Mouse (Mus musculus): Measurements from ENCODE around the gene Trp53rkb. TPM values are rescaled to one million over a fixed set of nuclear protein-coding genes. Genes with fewer than 3 reads are reported as not detected.
A peak's percentile ranks its signal among the peaks of the same experiment; 100 is the strongest.

Gene Trp53rkb
- total RNA-seq, 2 experiments from 2014 or later: 1.5 to 4.5 TPM

DNA sequence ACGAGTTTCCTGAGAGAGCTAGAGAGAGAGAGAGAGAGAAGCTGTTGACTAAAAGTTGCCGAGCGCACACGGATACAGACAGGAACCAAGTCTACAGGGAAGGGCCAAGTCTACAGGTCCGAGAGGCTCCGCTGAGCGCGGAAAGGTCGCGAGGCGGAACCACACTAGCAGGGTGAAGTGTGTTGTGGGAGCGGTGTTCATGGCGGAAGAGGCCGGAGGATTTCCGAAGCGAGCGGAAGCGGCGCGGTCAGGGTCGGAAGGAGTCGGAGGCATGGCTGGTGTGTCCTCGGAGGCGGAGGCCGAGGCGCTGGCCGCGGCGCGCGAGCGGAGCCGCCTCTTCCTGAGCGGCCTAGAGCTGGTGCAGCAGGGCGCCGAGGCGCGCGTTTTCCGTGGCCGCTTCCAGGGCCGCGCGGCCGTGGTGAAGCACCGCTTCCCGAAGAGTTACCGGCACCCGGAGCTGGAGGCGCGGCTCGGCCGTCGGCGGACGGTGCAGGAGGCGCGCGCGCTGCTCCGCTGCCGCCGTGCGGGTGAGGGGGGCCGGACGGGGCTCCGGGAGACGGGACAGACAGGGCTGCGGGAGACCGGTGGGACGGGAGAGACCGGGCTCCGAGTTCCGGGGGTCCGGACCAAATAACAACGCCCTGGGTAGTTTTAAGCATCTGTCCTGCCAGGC is 1.3 kb downstream of the Trp53rkb start:
- ATAC-seq (ENCODE audit: poor library complexity, severe bottlenecking): peak; percentile 100

GRCm38 (mm10) chr2:166799615-166800472 is 7.5 kb downstream of the Trp53rkb start:
- ATAC-seq (ENCODE audit: poor library complexity, severe bottlenecking): peak; percentile 28; the same call in 1 of the 2 replicates

- 0 out of 2 replicates have a peak, but pooled peaks have one; percentile 29 for ATAC-seq (ENCODE audit: poor library complexity, severe bottlenecking)
Measured at GRCm38 (mm10) chr2:166800473-166800857, 8.1 kb downstream of the Trp53rkb start.

DNA sequence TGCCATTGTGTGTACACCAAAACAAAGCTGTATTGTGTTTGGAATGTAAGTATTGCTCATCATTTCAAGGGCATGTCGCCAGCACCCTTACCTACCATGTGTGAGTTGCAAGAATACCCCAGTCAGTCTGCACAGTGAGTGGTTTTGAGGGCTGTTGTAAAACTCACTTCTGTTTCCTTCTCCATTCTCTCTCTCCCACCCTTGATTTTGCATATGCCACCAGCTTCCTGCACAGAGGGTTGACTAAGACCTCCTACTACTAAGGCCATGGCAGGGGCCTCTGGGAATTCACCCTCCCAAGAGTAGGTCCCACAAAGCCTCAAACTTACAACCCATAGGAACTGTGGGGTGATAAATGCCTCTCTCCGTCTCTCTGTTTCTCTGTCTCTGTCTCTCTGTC is 9.1 kb downstream of the Trp53rkb start:
- ATAC-seq (ENCODE audit: poor library complexity, severe bottlenecking): no peak; the same call in 1 of the 2 replicates

- no peak for ATAC-seq (ENCODE audit: poor library complexity, severe bottlenecking)
Measured at GRCm38 (mm10) chr2:166803298-166803697, 11.0 kb downstream of the Trp53rkb start.

DNA sequence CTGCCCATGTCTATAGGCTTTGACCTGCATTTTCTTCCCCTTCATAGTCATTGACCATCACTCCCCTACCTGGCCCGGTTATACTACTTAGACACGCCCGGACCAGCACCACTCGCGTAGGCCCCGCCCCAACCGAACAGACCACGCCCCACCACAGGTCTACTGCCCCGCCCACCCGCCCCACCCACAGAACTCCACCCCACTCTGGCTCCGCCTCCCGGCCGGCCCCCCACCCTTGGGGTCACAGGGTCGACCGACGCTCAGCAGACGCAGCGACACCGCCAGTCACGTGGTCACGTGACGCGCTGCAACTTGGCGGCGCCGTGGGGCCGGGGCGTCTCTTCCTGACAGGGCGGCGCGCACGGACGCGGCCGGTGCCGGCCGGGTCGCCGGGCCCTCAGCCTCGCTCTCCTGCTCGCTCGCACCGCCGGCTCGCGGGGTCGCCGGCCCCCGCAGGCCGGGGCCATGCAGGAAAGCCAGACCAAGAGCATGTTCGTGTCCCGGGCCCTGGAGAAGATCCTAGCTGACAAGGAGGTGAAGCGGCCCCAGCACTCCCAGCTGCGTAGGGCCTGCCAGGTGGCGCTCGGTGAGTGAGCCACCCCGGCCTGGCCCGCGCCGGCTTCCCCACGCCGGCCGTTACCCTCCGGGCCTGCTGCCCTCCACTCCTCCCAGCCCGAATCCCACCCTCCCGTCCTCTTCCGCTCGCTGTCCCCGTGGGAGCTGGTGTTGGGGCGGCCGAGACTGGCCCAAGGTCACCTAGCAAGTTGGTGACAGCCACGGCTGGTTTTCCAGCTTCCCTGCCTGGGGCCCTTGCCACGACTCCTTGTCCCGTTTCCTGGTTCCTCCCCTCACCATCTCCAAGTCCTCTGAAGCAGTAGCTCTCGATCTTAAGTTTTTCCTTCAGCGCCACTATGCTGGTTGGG is 13.2 kb downstream of the Trp53rkb start, which contains the start of gene Arfgef2:
Arfgef2 (plus strand) TSS at position 339 of the 923 bp plus-strand sequence.
- ATAC-seq (ENCODE audit: poor library complexity, severe bottlenecking): peak; percentile 92

GRCm38 (mm10) chr2:166806173-166806705 is 13.9 kb downstream of the Trp53rkb start:
- ATAC-seq (ENCODE audit: poor library complexity, severe bottlenecking): peak; percentile 5

DNA sequence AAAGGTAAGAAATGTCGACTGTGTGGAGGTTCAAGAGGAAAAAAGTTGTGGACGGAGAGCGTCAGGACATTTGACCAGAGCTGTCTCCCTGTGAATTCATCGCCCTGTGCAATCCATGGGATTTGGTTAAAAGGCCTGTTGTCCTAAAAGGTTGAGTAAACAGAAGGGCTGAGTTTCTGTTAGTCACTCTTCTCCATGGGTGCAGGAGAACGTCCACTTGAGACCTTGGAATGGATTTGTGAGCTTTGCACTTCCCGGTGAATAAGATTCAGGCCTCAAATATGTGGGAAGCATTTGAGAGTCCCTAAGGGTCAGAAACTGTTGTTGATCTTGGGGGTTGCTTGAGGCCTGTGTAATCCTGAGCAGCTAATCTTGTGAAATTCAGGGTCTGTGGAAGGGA is 14.5 kb downstream of the Trp53rkb start:
- no peak for ATAC-seq (ENCODE audit: poor library complexity, severe bottlenecking)

DNA sequence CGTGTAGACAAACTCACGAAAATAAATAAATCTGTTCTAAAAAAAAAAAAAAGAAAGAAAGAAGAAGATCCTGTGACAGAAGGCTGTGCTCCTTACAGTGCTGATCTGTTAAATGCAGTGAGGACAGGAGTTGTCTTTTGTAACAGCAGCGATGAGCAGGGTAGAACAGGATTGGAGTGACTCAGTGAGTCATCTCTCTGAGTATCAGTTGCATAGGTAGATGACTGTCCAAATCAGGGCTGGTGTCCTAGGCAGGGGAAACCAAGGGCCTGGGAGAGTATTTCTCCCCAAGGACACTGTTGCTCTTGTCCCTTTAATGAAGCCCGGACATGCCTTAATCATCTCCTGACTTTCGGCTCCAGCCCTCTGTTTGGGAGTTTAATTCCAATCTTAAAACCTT is 17.2 kb downstream of the Trp53rkb start:
- no peak for ATAC-seq (ENCODE audit: poor library complexity, severe bottlenecking)

- no peak for ATAC-seq (ENCODE audit: poor library complexity, severe bottlenecking)
Measured at GRCm38 (mm10) chr2:166810821-166811220, 18.5 kb downstream of the Trp53rkb start.

DNA sequence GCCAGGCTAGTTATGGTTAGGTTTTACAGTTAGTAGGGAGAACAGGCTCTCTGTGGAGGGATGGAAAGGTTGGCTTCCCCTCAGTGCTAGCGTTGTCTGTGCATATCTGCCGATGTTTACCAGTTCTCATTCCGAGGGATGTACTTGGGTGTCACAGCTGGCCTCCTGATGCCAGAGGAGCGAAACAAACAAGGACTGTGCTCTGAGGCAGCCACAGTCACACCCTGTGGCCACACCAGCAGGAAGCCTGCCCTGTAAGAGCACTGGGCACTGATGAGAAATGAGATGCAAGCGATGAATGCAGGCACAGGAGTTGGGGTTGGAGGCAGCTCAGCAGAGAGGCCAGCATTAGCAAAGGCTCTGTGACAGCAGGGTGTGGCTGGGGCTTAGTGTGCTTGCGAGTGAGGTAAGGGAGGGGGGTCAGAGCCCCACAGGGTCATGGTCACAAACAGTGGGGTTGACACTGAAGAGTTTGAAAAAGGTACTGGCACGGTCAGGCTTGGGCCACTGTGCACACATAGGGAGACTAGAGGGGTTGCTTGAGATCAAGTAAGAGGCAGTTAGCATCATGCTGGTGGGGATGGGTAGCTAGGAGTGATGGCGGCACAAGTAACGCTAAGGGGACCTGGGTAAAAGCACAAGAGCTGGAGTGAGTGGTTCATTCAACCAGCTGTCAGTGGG is 26.3 kb downstream of the Trp53rkb start:
- no peak for ATAC-seq (ENCODE audit: poor library complexity, severe bottlenecking)

DNA sequence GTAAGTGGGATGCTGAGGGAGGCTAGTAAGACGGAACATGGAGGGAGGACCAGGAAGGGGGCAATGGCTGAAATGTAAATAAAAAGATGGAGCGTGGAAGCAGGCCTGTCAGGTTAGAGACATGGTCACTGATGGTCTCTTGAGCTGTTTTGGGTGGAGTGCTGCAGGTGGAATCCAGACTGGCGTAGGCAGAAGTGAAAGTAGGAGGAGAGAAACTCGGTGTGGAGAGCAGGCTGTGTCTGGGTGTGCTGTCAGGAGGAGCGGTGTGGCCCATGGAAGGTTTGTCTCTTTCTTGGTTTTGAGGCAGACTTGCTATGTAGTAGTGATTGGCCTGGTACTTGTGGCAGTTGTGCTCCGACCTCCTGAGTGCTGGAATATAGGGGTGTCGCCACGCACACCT is 27.5 kb downstream of the Trp53rkb start:
- ATAC-seq (ENCODE audit: poor library complexity, severe bottlenecking): no peak; the same call in 1 of the 2 replicates

DNA sequence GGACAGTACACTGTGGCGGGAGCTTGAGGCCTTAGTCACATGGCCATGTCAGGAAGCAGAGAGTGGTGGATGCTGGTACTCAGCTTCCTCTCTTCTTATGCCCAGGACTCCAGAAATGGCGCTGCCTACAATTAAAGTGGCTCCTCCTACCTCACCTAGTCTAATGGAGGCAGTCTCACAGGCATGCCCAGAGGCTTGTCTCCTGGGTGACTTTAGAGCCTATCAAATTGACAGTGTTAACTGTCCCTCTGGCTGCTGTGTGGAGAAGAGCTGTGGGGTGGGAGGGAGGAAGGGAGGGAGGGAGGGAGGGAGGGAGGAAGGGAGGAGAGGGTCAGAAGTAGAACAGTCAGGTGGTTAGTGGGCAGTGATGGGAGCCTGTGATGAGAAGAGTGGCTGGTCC is 28.5 kb downstream of the Trp53rkb start:
- peak; percentile 31; the same call in 1 of the 2 replicates for ATAC-seq (ENCODE audit: poor library complexity, severe bottlenecking)

DNA sequence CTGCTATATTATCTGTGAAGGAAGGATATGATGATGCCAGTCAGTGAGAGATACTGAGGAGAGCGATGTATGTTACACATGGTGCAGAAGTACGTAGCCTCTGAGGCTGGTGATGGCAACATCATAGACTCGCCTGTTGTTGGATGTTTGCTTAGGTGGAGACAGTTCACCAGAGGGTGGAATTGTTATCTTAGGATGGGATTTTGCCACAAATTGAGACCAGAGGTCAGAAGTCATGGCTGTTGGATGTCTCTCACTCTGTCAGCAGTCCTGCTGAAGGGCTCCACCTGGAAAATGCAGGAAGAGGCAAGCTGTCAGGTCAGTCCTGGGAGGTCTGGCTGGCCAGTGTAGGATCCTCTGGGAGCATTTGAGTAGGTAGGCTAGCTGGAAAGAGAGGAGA is 29.1 kb downstream of the Trp53rkb start:
- peak; percentile 28; the same call in 1 of the 2 replicates for ATAC-seq (ENCODE audit: poor library complexity, severe bottlenecking)

GRCm38 (mm10) chr2:166822119-166822826 is 29.9 kb downstream of the Trp53rkb start:
- no peak for ATAC-seq (ENCODE audit: poor library complexity, severe bottlenecking)

GRCm38 (mm10) chr2:166822901-166823300 is 30.6 kb downstream of the Trp53rkb start:
- no peak for ATAC-seq (ENCODE audit: poor library complexity, severe bottlenecking)

GRCm38 (mm10) chr2:166824386-166824785 is 32.1 kb downstream of the Trp53rkb start:
- ATAC-seq (ENCODE audit: poor library complexity, severe bottlenecking): no peak

DNA sequence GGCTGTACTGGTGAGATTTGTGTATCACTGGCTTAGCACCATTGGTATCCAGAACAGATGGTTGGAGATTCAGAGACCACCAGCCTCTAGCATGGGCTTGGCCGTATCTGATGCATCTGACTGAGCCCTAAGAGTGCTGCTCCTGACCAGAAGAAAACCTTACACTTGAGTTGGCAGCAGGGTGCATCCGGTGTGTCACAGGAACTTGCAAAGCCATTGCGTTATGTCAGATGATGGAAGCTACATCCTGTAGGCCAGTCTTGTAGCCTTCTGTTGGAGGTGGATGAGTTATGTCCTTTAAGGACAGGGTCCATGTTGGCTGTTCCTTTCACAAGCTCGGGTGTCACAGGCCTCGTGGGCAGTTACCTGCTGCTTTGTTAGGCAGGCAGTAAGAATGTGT is 32.7 kb downstream of the Trp53rkb start:
- ATAC-seq (ENCODE audit: poor library complexity, severe bottlenecking): peak; percentile 66

- ATAC-seq (ENCODE audit: poor library complexity, severe bottlenecking): peak; percentile 77
Measured at GRCm38 (mm10) chr2:166826491-166827224, 34.3 kb downstream of the Trp53rkb start.

Data from megakaryocyte, adult 5-6 weeks (primary cell).